Mouse (Mus musculus) spleen, postnatal 4 days (tissue): ENCODE results near the gene Pecam1.
"Not testable (repeated sequence)": the region's sequence is repeated elsewhere in the genome, so short reads cannot be mapped to it uniquely, and the experiment has no call there.

Experiments used
- DNase-seq, 2 experiments: peaks; one replicate each; pipeline ENCODE4 v3.0.0; 2022; ENCODE audit warnings: low spot score in 2 of 2

The Pecam1 gene

DNA sequence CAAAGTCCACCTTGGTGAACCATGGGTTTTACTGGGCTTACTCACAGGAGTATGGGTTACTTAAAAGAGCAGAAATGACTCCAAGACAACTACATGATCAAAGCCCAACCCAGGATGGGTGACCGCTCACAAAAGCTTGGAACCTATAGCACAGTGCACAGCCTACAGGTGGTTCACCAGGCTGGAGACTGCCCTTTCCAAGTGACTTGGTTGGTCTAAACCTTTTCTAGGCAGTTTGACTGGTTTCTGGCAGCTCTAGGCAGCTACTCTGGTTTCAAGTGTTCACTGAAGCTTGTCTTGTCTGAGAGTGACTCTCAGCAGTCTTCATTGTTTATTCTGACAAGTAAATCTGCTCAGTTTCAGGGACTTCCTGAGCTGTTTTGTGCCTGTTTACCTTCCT, 20.8 kb downstream of the Pecam1 start:
- no peak for DNase-seq

DNA sequence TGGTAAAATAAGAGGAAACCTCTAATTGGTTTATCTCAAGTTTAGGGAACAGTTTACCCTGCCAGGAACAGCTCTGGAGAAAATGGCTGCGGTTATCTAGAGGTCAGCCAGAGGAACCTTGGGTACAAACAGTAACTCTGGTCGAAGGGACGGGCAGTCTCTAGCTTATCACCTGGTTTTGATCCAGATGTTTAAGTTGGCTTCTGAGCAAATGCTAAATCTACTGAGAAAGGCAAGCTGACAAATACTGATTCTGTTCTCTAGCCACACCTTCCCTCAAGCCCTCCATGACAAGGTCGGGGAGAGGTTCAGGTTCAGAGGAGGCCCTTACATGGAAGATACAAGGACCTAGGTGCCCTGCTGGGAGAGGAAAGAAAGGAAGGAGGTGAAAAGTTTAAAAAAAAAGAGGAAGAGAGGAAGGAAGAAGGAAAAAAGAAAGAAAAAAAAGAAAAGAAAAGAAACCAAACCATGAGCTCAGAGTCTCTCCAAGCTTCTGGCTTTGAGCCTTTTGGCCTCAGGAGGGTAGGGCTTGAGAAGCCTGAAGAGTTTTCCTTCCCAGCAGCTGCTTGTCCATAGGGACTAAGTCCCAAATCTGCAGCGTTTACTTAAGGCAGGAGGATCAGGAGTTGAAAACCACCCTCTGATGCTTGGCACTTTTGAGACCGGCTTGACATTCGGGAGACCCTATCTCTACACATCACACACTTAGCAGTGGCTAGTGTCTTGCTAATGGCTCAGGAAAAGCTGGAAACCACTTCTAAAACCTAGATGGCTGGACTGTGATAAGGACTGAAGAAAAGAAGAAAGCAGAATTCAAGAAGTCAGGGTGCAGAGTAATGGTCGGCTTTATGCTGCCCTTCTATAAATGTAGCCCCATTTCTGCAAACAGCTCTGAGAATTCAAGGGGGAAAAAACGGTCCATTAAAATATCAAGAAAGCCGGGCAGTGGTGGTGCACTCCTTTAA, 21.7 kb downstream of the Pecam1 start:
- no peak for DNase-seq

DNA sequence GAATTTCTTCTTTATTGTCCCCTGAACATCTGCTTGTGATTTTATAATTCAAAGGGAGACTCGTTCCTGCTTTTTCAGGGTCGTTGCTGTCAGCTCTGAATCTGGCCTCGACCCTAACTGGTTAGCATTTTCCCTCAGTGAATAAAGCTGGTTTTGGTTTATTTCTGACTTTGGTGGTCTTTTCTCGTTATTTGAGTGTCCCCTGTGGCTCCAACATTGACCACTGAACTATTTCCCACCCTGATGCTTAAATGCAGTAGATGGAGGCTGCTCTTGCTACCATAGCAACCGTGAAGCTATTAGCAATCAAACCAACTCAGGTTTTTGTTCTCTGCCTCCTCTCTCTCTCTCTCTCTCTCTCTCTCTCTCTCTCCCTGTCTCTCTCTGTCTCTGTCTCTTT, 22.5 kb downstream of the Pecam1 start:
- DNase-seq = no peak

DNA sequence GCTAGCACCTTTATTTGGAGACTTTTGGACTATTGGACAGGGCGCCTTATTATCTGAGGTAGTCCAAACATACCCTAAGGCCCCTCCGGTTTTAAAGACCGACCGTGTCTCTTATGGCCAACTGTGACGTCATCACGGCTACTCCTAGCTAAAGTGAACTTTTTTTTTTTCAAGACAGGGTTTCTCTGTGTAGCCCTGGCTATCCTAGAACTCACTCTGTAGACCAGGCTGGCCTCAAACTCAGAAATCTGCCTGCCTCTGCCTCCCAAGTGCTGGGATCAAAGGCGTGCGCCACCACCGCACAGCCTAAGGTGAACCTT, 25.6 kb downstream of the Pecam1 start:
- DNase-seq = not testable (repeated sequence)

DNA sequence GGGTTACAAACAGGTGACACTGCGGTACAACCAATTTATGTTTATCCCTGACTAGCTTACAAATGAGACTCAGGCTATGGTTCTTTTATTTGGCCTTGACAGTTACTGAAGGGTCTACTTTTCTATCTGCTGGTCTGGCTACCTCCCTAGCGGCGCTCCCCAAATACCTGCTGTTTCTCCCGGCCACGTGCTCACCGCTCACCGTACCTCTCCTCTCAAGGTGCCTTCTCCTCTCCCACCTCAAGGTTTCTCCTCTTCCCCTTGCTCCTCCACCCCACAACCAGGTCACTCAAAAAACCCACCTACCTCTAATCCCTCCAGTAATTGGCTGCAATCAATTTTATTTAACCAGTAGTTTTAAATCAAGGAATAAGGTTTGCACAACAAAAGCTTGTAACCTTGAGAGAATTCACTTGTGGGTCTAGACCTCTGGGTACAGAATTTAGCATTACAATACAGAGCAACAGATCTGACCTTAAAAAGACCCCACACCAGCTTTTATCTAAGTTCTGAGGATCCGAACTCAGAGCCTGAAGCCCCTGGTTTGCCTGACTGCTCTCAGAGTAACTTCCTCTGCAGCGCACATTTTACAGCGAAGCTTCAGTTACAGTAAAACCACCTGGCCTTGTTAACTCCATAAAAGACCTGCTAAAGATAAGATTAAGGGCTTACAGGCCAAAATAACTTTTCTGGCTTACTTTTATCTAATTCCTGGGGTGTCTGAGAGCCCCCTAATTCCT, 26.1 kb downstream of the Pecam1 start:
- no peak for DNase-seq

DNA sequence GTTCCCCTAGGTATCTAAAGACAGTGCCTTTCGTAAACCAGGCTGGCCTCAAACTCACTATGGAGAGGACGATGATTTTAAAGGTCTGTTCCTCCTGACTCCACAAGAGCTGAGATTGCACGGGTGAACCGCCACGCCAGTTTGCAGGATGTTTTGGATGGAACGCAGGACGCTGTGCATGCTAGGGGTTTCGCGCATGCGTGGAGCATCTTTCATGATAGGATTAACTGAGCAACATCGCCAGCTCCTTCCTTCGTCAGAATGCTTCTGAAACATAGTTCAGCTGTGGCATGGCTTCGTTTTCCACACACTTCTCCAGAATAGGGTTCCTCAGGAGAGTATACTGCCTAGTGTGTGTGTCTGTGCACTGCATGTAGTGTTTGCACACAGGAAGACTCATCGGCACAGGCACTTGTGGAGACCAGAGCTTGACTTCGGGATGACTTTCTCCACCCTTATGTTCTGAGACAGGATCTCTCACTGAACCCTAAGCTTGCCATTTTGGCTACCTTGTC, 26.8 kb downstream of the Pecam1 start:
- no peak for DNase-seq

DNA sequence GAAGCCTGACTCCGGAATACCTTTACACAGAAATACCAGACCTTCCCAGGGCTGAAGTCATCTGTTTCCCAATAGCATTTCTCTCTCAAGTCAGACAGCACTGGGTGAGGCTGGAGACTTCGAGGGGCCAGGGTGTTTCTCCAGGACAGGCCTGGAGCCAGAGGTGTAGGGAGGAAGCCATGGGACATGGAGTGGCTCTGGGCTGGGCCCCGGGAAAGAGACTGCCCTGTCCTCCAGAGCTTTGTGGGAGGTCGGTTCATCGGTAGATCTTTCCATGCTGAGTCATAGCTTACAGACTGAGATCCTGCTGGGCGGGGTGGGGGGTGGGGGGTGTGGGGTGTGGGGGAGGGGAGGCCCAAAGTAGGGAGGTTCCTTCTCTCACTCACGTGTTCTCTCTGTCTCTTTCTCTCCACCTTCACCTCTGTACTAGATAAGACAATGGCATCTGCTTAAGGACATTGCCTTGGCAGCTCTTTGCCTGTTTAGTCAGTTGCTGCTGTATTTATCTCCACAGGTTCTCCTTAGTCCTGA, 27.5 kb downstream of the Pecam1 start:
- DNase-seq = no peak

DNA sequence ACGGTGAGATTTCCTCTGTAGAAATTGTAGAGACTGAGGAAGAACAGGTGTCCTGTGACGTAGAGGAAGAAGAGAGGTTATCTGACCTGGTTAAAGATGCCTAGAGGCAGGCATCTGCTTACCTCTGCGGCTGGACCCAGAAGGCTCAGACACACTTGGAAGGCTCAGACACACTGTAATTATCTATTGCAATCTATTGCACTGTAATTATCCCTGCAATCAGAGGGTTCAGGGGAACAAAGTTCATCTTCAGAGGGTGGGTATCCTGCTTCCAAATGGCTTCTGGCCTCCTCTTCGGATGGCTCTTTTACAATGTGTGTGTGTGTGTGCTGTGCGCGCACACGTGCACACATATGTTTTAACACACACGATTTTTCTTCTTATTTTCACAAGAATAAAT, 30.0 kb downstream of the Pecam1 start:
- DNase-seq = no peak

DNA sequence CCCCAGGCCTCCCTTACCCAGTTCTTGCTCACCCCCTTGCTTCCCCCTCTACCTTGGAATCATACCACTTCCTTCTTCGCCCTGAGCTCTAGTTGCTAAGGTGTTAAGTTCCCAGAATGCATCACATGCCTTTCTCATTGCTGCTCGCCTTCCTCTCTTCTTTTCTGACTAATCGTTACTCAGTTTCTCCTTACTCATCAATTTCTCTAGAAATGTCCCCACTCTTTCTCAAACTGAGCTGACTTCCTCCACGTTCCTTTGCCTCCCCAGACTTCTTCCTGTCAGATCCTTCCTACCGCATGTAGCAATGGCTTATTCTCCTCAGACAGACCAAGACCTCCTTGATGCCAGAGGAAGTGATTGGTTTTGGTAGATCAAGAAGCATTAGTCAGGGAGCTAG, 33.9 kb downstream of the Pecam1 start:
- DNase-seq = no peak

DNA sequence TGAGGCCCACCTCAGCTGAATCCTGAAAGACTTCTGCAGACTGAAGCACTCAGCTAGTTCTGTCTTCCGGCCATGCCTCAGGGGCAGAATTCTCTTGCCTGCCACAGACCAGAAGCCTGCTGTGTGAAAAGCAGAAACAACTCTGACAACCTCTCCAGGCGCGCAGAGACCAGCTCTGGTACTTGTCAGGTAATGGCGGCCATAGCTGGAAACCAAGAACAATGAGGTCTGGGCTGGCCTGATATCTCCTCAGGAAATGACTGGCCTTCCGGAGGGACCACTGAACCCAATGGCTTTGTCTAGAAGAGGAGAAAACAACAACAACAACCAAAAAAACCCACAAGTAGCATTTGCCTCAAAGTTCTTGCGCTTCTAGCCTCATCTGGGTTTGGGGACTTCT, 35.4 kb downstream of the Pecam1 start:
- DNase-seq = no peak

DNA sequence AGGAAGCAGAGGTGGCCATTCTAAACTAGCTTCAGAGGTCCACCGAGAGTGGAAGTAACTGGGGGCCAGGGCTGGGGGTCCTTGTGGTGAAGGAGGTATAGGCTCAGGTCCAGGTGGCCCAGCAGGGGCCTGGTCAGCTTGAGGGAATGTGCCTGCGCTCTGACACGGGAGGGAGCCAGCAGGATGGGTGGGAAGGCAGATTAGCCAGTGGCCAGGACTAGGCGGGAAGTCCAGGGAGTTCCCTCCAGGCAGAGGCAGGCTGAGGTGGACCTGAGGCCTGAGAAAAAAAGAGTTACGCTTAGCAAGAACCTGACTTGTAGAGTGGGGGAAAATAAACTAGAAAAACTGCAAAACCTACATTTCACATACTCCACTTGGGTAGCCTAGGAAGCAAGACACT, 39.6 kb downstream of the Pecam1 start:
- DNase-seq = no peak

DNA sequence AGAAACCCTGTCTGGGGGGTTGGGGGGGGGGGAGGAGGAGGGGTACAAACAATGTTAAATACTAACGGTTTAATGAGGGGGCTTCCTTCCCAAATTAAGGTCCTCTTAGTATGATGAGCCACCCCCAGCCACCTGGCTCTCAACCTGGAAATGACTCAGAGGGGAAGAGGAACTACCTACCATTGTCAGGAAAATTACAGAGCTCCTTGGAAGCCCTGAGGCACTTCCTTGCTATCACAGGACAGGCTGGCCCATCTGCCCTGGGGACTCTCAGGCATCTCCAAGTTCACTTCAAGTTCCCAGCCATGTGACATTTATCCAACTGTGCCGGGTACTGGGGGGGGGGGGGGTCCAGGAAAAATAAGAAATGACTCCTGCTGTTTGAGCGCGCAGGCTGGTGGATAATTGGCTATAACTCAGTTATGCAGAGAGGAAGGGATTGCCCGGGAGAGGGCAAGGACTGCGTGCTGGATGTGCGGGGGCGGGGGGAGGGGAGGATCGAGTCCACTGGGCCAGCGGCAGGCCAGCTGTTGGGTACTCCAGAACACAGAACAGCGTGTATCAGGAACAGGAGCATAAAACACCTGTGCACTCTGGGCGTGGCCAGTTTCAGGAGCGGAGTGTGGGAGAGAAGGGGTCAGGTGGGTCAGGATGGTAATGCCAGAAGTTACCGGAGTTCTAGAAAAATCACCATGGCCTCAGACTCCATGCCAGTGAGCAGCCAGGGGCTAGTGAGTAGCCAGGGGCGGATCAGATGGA, 41.0 kb downstream of the Pecam1 start:
- DNase-seq = no peak

DNA sequence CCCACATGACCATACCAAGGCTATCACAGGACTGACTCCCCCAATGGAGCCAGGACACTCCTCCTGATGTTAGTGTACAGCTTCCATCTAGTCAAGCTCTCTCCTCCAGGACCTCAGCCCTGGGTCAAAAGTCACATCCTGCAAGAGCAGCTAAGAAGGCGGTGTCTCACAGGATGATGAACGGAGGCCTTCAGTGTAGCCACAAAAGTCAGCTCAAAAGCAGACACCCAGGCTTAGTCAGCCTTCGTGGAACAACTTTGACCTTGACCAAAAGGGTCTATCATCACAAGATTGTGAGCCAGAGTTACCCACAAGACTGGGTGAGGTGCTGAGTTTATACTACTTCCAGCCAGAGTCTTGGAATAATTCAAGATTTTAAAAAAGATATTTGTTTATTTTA, 42.6 kb downstream of the Pecam1 start:
- no peak for DNase-seq

DNA sequence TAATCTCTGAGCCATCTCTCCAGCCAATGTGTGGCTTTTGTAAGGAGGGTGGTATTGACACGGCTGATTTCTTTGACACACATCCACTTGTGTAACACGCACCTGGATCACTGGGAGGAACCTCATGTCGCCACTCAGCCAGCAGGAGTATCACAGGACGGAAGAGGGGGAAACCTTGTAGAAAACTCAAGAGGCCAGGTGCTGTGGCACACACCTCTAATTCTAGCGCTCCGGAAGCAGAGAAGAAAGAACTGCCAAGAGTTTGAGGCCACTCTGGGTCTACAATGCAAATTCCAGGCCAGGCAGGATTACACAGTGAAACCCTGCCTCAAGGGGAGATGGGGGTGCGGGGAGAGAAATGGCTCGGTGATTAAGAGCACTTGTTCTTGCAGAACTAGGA, 43.3 kb downstream of the Pecam1 start:
- no peak for DNase-seq

DNA sequence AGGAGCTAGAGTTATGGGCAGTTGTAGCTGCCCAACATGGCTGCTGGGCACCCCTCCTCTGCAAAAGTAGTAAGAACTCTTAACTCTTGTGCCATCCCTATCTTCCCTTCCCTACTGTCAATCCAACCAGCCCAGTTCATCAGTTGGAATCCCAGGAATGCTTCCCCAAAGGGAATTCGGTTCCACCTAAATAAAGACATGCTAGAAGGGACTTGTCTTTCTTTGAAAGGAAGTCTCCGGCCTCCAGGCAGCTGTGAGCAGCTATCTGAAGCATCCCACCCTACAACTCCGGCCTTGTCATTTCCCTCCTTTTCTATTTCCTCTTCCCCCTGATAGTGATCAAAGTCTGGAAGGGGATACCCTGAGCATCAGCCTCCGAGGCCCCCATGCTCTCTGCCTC, 44.2 kb downstream of the Pecam1 start:
- no peak for DNase-seq

DNA sequence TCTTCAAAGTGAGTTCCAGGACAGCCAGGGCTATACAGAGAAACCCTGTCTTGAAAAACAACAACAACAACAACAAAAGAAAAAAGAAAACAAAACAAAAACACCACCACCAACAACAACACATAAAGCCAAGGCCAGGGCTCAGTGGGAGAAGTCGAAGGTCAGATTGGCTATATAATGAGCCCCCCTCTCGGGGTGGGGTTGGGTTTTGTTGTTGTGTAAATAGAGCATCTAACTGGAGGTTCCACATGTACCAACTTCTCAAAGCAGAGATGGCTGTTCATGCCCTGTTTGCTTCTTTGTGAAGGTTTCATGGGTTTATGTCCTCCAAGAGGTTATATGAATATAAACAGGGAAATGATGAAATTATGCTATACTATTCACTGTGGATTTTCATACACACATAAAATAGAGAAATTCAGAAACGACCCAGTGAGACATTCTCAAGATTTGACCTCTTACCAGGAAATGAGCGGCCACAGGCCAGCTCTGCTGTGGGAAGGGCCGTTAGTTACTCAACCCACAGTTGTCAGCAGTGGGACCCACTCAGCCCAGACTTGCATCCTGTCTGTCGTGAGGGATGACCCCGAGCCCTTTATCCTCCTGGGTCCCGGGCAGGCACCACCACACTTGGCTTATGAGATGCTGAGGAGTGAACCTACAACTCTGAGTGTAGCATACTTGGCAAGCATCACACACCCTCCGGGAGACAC, 45.9 kb downstream of the Pecam1 start:
- no peak for DNase-seq

DNA sequence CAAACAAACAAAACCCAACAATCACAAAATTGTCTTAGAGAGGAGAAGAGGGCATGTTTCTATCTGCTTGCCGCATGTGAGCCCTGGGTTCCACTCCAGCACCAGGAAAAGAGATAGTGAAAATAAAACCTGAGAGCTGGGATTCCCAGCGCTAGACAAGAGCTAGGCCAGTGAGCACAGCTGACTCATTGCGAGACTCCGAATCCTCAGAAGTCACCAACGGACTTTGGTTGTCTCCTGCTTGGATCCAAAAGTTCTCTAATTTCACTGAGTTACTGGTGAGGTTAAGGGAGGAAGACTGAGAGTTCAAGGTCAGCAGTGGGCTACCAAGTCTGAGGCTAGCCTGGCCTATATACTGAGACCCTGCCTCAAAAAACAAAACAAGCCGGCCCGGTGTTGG, 46.5 kb downstream of the Pecam1 start:
- DNase-seq = no peak

DNA sequence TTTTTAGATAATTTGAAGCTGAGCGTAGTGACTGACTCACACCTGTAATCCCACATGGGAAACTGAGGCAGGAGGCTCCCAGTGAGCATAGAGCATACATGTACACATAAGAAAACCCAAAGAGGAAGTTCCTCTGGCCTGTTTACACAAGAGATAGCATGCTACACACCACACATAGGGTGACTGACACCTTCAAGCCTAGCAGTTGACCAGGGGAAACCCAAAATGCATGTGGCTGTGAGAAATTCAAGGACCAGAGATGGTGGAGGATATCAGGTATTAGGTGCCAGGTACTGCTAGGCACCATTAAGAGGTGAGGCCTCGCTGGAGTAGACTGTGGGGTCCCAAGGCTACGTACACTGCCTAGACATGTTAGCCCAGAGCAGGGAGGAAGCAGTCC, 47.8 kb downstream of the Pecam1 start:
- no peak for DNase-seq

DNA sequence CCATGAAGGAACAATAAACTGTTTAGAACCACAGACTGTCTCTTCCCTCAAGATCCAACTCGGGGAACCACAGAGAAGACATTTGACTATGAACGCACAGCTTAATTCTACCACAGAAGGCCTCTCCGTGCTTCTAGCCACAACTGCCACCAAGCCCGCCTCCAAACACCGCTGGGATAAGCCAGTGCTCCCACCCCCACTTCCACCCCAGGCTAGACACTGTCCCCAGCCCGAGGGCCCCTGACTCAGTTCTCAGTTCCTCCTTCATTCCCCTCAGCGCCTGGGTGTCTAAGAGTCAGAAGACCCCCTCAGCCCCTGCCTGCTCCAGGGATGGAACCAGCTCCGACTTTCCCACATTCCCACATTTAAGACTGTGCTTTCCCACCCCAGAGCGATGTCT, 48.8 kb downstream of the Pecam1 start:
- DNase-seq = no peak

DNA sequence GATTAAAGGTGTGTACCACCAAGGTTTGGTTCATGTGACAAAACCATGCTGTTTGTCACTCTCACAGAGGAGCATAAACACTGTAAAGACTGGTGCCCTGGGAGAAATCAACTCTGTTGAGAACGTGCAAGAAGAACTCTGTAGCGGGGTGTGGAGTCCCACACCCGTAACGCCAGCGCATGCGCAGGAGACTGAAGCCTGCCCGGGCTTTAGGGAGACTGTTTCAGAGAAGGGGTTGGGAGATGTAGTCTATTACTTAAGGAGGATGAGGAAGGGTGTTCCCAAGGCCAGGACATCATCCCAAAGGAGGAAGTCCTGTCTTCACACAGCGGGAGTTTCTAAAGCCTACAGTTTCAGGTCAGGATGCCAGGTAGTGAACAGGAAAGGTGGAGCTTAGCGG, 51.3 kb downstream of the Pecam1 start:
- DNase-seq = no peak

DNA sequence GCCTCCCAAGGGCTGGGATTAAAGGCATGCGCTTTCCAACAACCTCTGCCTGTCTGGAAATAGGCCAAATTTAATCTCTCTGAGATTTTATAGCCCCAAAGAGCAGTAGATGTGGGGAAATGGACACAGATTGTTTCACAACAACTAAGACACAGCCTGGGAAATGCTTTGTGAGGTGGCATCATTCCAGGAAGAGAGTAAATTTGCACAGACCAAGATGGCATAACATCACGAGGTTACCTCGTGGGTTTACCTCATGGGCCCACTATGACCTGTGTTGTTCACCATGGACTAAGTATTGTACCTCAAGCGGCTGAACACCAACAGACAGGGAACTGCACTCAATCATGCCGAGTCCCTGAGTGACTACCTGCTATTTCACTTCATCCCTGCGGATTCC, 52.1 kb downstream of the Pecam1 start:
- DNase-seq = no peak
